Mouse (Mus musculus): ENCODE measurements around the gene Hoxa2. TPM values are rescaled to one million over a fixed set of nuclear protein-coding genes. Genes with fewer than 3 reads are reported as not detected.

Hoxa2 gene
- polyA plus RNA-seq, 1 experiment: 1.0 TPM

GRCm38 (mm10) chr6:52190906-52191810 is 26.5 kb upstream of the Hoxa2 start, which contains the start of gene Hoxa4:
TSS of gene Hoxa4 (minus strand) at chr6:52191753.
- WGBS: 10% methylated on average over 92 of the region's 102 CpGs
- H3K27me3 ChIP-seq (ENCODE audit: control insufficient read depth, insufficient read depth, low read length): peaks cover 30% of the 10 kb centered on the region
- H3K27ac ChIP-seq (ENCODE audit: insufficient read depth, low read depth, low read length): peak within 1 kb of the TSS; percentile 53
- peaks cover 5% of the 10 kb centered on the region for H3K4me1 ChIP-seq (ENCODE audit: control insufficient read depth, insufficient read depth, insufficient read length, low read length)
- H3K36me3 ChIP-seq (ENCODE audit: control insufficient read depth, insufficient read depth, low read length): no peaks in the 10 kb centered on the region
- H3K4me3 ChIP-seq (ENCODE audit: low read depth, low read length): peak within 1 kb of the TSS; percentile 99
- no peak for TF ChIP-seq POLR2A (IDR thresholded peaks at IDR 0.05; ENCODE audit: low read depth, low read length)
- TF ChIP-seq CTCF (IDR thresholded peaks at IDR 0.05; ENCODE audit: extremely low read depth, insufficient read length, insufficient replicate concordance, low read depth, low read length): no peak

GRCm38 (mm10) chr6:52190410-52190809 is 25.8 kb upstream of the Hoxa2 start:
- H3K4me3 ChIP-seq (ENCODE audit: low read depth, low read length): peak overlapping the region; percentile 31; the same call in 1 of the 2 replicates
- peak overlapping the region; percentile 36 for H3K27ac ChIP-seq (ENCODE audit: insufficient read depth, low read depth, low read length)

DNA sequence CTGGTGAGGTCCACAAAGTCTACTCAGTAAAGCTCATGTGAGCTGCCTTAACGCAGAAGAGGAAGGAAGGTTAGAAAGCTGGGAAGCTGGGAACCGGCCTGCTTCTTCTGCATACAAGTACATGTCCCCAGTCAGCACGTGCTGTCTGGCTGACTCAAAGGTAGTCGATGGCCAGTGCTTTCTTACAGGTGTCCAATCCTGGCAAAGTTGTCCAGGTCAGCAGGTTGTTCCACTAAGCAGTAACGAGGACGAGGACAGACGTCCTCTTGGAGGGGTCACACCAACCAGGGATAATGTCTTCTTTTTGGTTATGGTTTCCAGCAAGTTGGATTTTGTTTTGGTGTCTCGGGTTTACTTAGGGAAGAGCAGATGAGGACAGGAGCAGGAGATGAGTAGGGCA is 25.3 kb upstream of the Hoxa2 start:
- WGBS: 60% methylated on average over 8 of the region's 8 CpGs
- no peak for TF ChIP-seq POLR2A (IDR thresholded peaks at IDR 0.05; ENCODE audit: low read depth, low read length)
- no peak for TF ChIP-seq CTCF (IDR thresholded peaks at IDR 0.05; ENCODE audit: extremely low read depth, insufficient read length, insufficient replicate concordance, low read depth, low read length)
- Histone ChIP-seq H3K4me3 (ENCODE audit: low read depth, low read length) (no peak overlapping the region), H3K27ac (ENCODE audit: insufficient read depth, low read depth, low read length) (peak overlapping the region; percentile 36), H3K27me3 (ENCODE audit: control insufficient read depth, insufficient read depth, low read length) (peaks cover 41% of the 10 kb centered on the region), H3K4me1 (ENCODE audit: control insufficient read depth, insufficient read depth, insufficient read length, low read length) (peaks cover 5% of the 10 kb centered on the region), H3K36me3 (ENCODE audit: control insufficient read depth, insufficient read depth, low read length) (no peaks in the 10 kb centered on the region)

More at GRCm38 (mm10) chr6:52190410-52190809, 25.8 kb upstream of the Hoxa2 start:
- H3K4me1 ChIP-seq (ENCODE audit: control insufficient read depth, insufficient read depth, insufficient read length, low read length): peaks cover 5% of the 10 kb centered on the region
- H3K27me3 ChIP-seq (ENCODE audit: control insufficient read depth, insufficient read depth, low read length): peaks cover 37% of the 10 kb centered on the region
- H3K36me3 ChIP-seq (ENCODE audit: control insufficient read depth, insufficient read depth, low read length): no peaks in the 10 kb centered on the region
- TF ChIP-seq CTCF (IDR thresholded peaks at IDR 0.05; ENCODE audit: extremely low read depth, insufficient read length, insufficient replicate concordance, low read depth, low read length): no peak
- TF ChIP-seq POLR2A (IDR thresholded peaks at IDR 0.05; ENCODE audit: low read depth, low read length): no peak
- WGBS: 17% methylated on average over 23 of the region's 23 CpGs

GRCm38 (mm10) chr6:52189172-52189591 is 24.6 kb upstream of the Hoxa2 start:
- Histone ChIP-seq H3K36me3 (ENCODE audit: control insufficient read depth, insufficient read depth, low read length) (no peaks in the 10 kb centered on the region), H3K27ac (ENCODE audit: insufficient read depth, low read depth, low read length) (0 out of 2 replicates have a peak overlapping the region, but pooled peaks have one; percentile 21), H3K27me3 (ENCODE audit: control insufficient read depth, insufficient read depth, low read length) (peaks cover 39% of the 10 kb centered on the region), H3K4me1 (ENCODE audit: control insufficient read depth, insufficient read depth, insufficient read length, low read length) (peaks cover 9% of the 10 kb centered on the region), H3K4me3 (ENCODE audit: low read depth, low read length) (no peak overlapping the region)
- TF ChIP-seq POLR2A (IDR thresholded peaks at IDR 0.05; ENCODE audit: low read depth, low read length) (no peak), CTCF (IDR thresholded peaks at IDR 0.05; ENCODE audit: extremely low read depth, insufficient read length, insufficient replicate concordance, low read depth, low read length) (no peak)
- WGBS: 42% methylated on average over 5 of the region's 5 CpGs

DNA sequence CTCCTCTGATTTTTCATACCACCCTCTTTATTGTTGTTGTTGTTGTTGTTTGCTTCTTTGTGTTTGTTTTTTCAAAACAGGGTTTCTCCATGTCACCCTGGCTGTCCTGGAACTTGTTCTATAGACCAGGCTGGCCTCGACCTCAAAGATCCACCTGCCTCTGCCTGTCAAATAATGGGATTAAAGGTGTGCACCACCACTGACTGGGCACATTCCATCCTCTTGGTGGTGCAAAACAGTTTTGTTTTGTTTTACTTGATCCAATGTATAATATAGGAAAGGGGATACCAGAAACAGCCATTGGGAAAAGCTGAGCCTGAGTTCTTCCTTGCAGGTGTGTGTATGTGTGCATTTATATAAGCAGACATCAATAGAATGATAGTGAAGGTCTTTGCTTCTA is 21.9 kb upstream of the Hoxa2 start:
- Histone ChIP-seq H3K27ac (ENCODE audit: insufficient read depth, low read depth, low read length) (no peak overlapping the region), H3K27me3 (ENCODE audit: control insufficient read depth, insufficient read depth, low read length) (peaks cover 31% of the 10 kb centered on the region), H3K4me3 (ENCODE audit: low read depth, low read length) (no peak overlapping the region), H3K36me3 (ENCODE audit: control insufficient read depth, insufficient read depth, low read length) (no peaks in the 10 kb centered on the region), H3K4me1 (ENCODE audit: control insufficient read depth, insufficient read depth, insufficient read length, low read length) (peaks cover 12% of the 10 kb centered on the region)
- no peak for TF ChIP-seq CTCF (IDR thresholded peaks at IDR 0.05; ENCODE audit: extremely low read depth, insufficient read length, insufficient replicate concordance, low read depth, low read length)
- no peak for TF ChIP-seq POLR2A (IDR thresholded peaks at IDR 0.05; ENCODE audit: low read depth, low read length)
- WGBS: 67% methylated on average over 1 of the region's 1 CpGs

DNA sequence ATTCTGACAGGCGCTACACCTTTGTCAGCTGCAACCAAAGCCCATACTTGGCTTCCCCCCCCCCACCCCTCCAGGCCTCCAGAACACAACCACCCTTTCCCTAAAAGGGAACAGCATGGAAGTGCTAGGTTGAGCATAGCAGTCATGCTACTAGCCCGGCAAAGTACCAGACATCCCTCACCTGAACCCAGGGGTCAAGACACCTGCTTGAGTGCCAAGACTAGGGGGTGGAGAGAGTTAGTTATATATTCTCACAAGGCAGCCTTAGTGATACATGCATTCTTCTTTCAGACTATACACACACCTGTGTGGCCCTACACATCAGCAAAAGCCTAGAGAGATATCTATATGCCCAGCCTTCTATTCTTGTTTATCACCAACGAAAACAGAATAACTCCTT is 21.2 kb upstream of the Hoxa2 start:
- Histone ChIP-seq H3K36me3 (ENCODE audit: control insufficient read depth, insufficient read depth, low read length) (no peaks in the 10 kb centered on the region), H3K27ac (ENCODE audit: insufficient read depth, low read depth, low read length) (no peak overlapping the region), H3K4me3 (ENCODE audit: low read depth, low read length) (no peak overlapping the region), H3K4me1 (ENCODE audit: control insufficient read depth, insufficient read depth, insufficient read length, low read length) (peaks cover 12% of the 10 kb centered on the region), H3K27me3 (ENCODE audit: control insufficient read depth, insufficient read depth, low read length) (peaks cover 25% of the 10 kb centered on the region)
- 61% methylated on average over 3 of the region's 3 CpGs for WGBS
- TF ChIP-seq CTCF (IDR thresholded peaks at IDR 0.05; ENCODE audit: extremely low read depth, insufficient read length, insufficient replicate concordance, low read depth, low read length): no peak
- no peak for TF ChIP-seq POLR2A (IDR thresholded peaks at IDR 0.05; ENCODE audit: low read depth, low read length)

DNA sequence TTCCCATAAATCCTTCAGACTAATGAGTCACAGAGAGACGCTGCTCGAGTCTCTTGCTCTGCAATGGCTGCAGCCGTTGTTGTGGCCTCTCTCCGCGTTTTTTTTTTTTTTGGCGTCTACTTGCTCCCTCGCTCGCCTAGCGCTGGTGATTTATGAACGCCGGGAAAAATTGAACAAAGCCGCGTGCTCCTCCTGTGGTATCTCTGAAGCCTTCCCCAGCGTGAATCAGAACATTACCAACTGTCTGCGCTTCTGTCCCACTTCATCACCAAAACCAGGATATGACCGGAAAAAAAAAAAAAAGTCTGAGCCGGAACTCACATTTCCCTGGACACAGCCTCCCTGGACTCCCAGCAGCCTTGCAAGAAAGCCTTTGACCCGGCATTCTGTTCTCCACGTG is 20.6 kb upstream of the Hoxa2 start:
- peaks cover 24% of the 10 kb centered on the region for H3K27me3 ChIP-seq (ENCODE audit: control insufficient read depth, insufficient read depth, low read length)
- peak overlapping the region; percentile 2; the same call in 1 of the 2 replicates for H3K4me3 ChIP-seq (ENCODE audit: low read depth, low read length)
- WGBS: 22% methylated on average over 19 of the region's 19 CpGs
- peaks cover 12% of the 10 kb centered on the region for H3K4me1 ChIP-seq (ENCODE audit: control insufficient read depth, insufficient read depth, insufficient read length, low read length)
- no peaks in the 10 kb centered on the region for H3K36me3 ChIP-seq (ENCODE audit: control insufficient read depth, insufficient read depth, low read length)
- TF ChIP-seq POLR2A (IDR thresholded peaks at IDR 0.05; ENCODE audit: low read depth, low read length) (no peak; the same call in 1 of the 2 replicates), CTCF (IDR thresholded peaks at IDR 0.05; ENCODE audit: extremely low read depth, insufficient read length, insufficient replicate concordance, low read depth, low read length) (no peak)
- no peak overlapping the region for H3K27ac ChIP-seq (ENCODE audit: insufficient read depth, low read depth, low read length)

Measured in small intestine, adult 2 months (tissue).